Mouse (Mus musculus) megakaryocyte, embryonic 14.5 days (primary cell): ENCODE results near the gene Zfp536. TPM values are rescaled to one million over a fixed set of nuclear protein-coding genes. Genes with fewer than 3 reads are reported as not detected.
"Not testable (repeated sequence)": the region's sequence is repeated elsewhere in the genome, so short reads cannot be mapped to it uniquely, and the experiment has no call there.

ENCODE experiments used
- H3K27me3 ChIP-seq: replicated peaks from 2 replicates; pipeline ENCODE3; 2012; ENCODE audit warnings: inconsistent platforms
- H3K36me3 ChIP-seq: replicated peaks from 2 replicates; pipeline ENCODE3; 2012; ENCODE audit warnings: low read length, inconsistent platforms, mixed read lengths
- H3K4me1 ChIP-seq: 2 replicates; pipeline ENCODE4 v1.6.1; 2012; ENCODE audit warnings: inconsistent platforms
- H3K4me3 ChIP-seq: replicated peaks from 2 replicates; pipeline ENCODE3; 2012; ENCODE audit warnings: moderate library complexity, mild to moderate bottlenecking, inconsistent platforms
- H3K9me3 ChIP-seq: 2 replicates; pipeline ENCODE4 v1.6.1; 2012; ENCODE audit warnings: inconsistent platforms
- FLI1 ChIP-seq: IDR thresholded peaks from 2 replicates; pipeline ENCODE4 v1.6.1; 2012; ENCODE audit warnings: low read length, inconsistent platforms, mixed read lengths
- GATA1 ChIP-seq: IDR thresholded peaks from 3 replicates; pipeline ENCODE4 v1.6.1; 2012; ENCODE audit warnings: mixed read lengths, low read length, inconsistent platforms, borderline replicate concordance
- polyA plus RNA-seq: library from polyadenylated mRNA; stranded (reverse); fragments of >175 nt; gene quantifications from 2 replicates; pipeline ENCODE4 v1.2.3, GENCODE M21; 2012; ENCODE audit warnings: low replicate concordance; ENCODE audit not compliant: insufficient read depth

Zfp536 gene
- polyA plus RNA-seq, 1 experiment = not detected

GRCm38 (mm10) chr7:37615932-37616331 lies 157.5 kb downstream of the Zfp536 start:
- Histone ChIP-seq H3K4me3 (no peak overlapping the region), H3K36me3 (no peaks in the 10 kb centered on the region), H3K4me1 (no peaks in the 10 kb centered on the region), H3K27me3 (no peaks in the 10 kb centered on the region), H3K9me3 (peaks cover 18% of the 10 kb centered on the region)
- no peak for TF ChIP-seq GATA1
- no peak for TF ChIP-seq FLI1

GRCm38 (mm10) chr7:37614381-37614780 lies 159.1 kb downstream of the Zfp536 start:
- Histone ChIP-seq H3K4me1 (no peaks in the 10 kb centered on the region), H3K27me3 (no peaks in the 10 kb centered on the region), H3K4me3 (no peak overlapping the region), H3K9me3 (peaks cover 18% of the 10 kb centered on the region), H3K36me3 (no peaks in the 10 kb centered on the region)
- TF ChIP-seq FLI1 (no peak), GATA1 (no peak)

GRCm38 (mm10) chr7:37608556-37608955 lies 164.9 kb downstream of the Zfp536 start:
- no peaks in the 10 kb centered on the region for H3K27me3 ChIP-seq

GRCm38 (mm10) chr7:37607906-37608305 lies 165.5 kb downstream of the Zfp536 start:
- H3K9me3 ChIP-seq = peaks cover 22% of the 10 kb centered on the region; the same call in 1 of the 2 replicates
- H3K27me3 ChIP-seq = no peaks in the 10 kb centered on the region
- H3K4me1 ChIP-seq = no peaks in the 10 kb centered on the region
- no peaks in the 10 kb centered on the region for H3K36me3 ChIP-seq
- TF ChIP-seq FLI1 (no peak), GATA1 (no peak)
- no peak overlapping the region for H3K4me3 ChIP-seq

More at GRCm38 (mm10) chr7:37608556-37608955, 164.9 kb downstream of the Zfp536 start:
- TF ChIP-seq FLI1 = no peak
- Histone ChIP-seq H3K4me3 (no peak overlapping the region), H3K9me3 (peaks cover 22% of the 10 kb centered on the region; the same call in 1 of the 2 replicates), H3K36me3 (no peaks in the 10 kb centered on the region), H3K4me1 (no peaks in the 10 kb centered on the region)

- TF ChIP-seq FLI1 = no peak
- TF ChIP-seq GATA1 = no peak
- Histone ChIP-seq H3K4me1 (no peaks in the 10 kb centered on the region), H3K36me3 (no peaks in the 10 kb centered on the region), H3K9me3 (peaks cover 22% of the 10 kb centered on the region; the same call in 1 of the 2 replicates), H3K27me3 (no peaks in the 10 kb centered on the region), H3K4me3 (no peak overlapping the region)
Observed at GRCm38 (mm10) chr7:37606472-37606871, 167.0 kb downstream of the Zfp536 start.

- peaks cover 15% of the 10 kb centered on the region; the same call in 1 of the 2 replicates for H3K9me3 ChIP-seq
- not testable (repeated sequence) for H3K4me3 ChIP-seq, H3K4me1 ChIP-seq, H3K36me3 ChIP-seq, H3K27me3 ChIP-seq
Observed at GRCm38 (mm10) chr7:37603525-37603909, 169.9 kb downstream of the Zfp536 start.

GRCm38 (mm10) chr7:37602871-37603524 lies 170.4 kb downstream of the Zfp536 start:
- Histone ChIP-seq H3K36me3 (no peaks in the 10 kb centered on the region), H3K9me3 (peaks cover 11% of the 10 kb centered on the region; the same call in 1 of the 2 replicates), H3K27me3 (no peaks in the 10 kb centered on the region), H3K4me3 (no peak overlapping the region), H3K4me1 (no peaks in the 10 kb centered on the region)
- TF ChIP-seq FLI1 (no peak), GATA1 (no peak)

GRCm38 (mm10) chr7:37600318-37600717 lies 173.1 kb downstream of the Zfp536 start:
- no peaks in the 10 kb centered on the region for H3K4me1 ChIP-seq
- H3K27me3 ChIP-seq = no peaks in the 10 kb centered on the region
- H3K4me3 ChIP-seq = no peak overlapping the region
- H3K9me3 ChIP-seq = no peaks in the 10 kb centered on the region; the same call in 1 of the 2 replicates
- H3K36me3 ChIP-seq = no peaks in the 10 kb centered on the region
- TF ChIP-seq GATA1 (no peak), FLI1 (no peak)

GRCm38 (mm10) chr7:37594211-37595030 lies 179.0 kb downstream of the Zfp536 start:
- Histone ChIP-seq H3K4me3 (peak overlapping the region; percentile 72), H3K27me3 (no peaks in the 10 kb centered on the region), H3K9me3 (0 out of 2 replicates have a peak, but pooled peaks cover 2% of the 10 kb centered on the region), H3K4me1 (no peaks in the 10 kb centered on the region), H3K36me3 (no peaks in the 10 kb centered on the region)
- TF ChIP-seq GATA1 = no peak
- TF ChIP-seq FLI1 = no peak

GRCm38 (mm10) chr7:37593566-37593965 lies 179.9 kb downstream of the Zfp536 start:
- Histone ChIP-seq H3K9me3 (0 out of 2 replicates have a peak, but pooled peaks cover 2% of the 10 kb centered on the region), H3K36me3 (no peaks in the 10 kb centered on the region), H3K4me3 (no peak overlapping the region), H3K4me1 (no peaks in the 10 kb centered on the region), H3K27me3 (no peaks in the 10 kb centered on the region)
- no peak for TF ChIP-seq GATA1
- no peak for TF ChIP-seq FLI1
